Mouse (Mus musculus) left cerebral cortex, postnatal 25 days (tissue): ENCODE results near the gene Vmn1r130. TPM values are rescaled to one million over a fixed set of nuclear protein-coding genes. Genes with fewer than 3 reads are reported as not detected.
"Not testable (repeated sequence)": the region's sequence is repeated elsewhere in the genome, so short reads cannot be mapped to it uniquely, and the experiment has no call there.

Experiments
- DNase-seq, 2 experiments: peaks; one replicate each; pipeline ENCODE4 v3.0.0; 2022; ENCODE audit warnings: low spot score in 2 of 2, mixed read lengths in 1 of 2
- intact Hi-C: fragments of 180-260 bp; cut with DNase I; formaldehyde crosslinking; loops from one replicate; pipeline ENCODE4 v1.15.1; 2025
- total RNA-seq, 2 experiments: library from RNA; stranded (reverse); gene quantifications; 2 replicates each; pipeline ENCODE4 v1.2.3; 2021

Gene Vmn1r130
- total RNA-seq, result not detected

DNA sequence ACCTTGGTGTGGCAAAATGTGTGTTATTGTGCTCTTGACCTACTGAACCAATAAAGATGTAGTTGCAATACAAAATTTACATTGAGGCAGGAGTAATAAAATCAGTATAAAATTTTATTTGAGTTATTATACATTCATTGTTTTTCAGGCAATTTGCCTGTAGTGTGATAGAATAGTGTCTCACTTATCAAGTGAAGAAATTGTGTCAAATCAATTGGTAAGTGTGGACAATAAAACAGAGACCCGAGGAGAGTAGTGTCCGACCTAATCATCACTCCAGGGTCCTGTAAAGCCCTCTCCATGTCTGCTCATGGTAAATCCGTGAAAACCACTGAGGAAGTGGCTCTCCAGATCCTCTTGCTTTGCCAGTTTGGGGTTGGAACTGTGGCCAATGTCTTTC, at the start of gene Vmn1r130:
TSS of gene Vmn1r130 (plus strand) at position 301 of the 400 bp plus-strand sequence.
- DNase-seq, intact Hi-C loops: not testable (repeated sequence)

DNA sequence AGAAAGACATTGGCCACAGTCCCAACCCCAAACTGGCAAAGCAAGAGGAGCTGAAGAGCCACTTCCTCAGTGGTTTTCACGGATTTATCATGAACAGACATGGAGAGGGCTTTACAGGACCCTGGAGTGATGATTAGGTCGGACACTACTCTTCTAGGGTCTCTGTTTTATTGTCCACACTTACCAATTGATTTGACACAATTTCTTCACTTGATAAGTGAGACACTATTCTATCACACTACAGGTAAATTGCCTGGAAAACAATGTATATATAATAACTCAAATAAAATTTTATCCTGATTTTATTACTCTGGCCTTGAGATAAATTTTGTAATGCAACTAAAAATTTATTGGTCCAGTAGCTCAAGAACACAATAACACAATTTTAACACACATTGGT, 34.4 kb downstream of the Vmn1r130 start, which contains the start of gene Vmn1r131:
TSS of gene Vmn1r131 (minus strand) at position 101 of the 400 bp plus-strand sequence.
- intact Hi-C loops, DNase-seq: not testable (repeated sequence)

Other genes starting within 250 kb of the Vmn1r130 start
- not detected for gene Vmn1r125, start 239.6 kb upstream of the Vmn1r130 start, total RNA-seq
- not detected for gene Vmn1r126, start 210.3 kb upstream of the Vmn1r130 start, total RNA-seq
- not detected for gene Vmn1r127, start 191.9 kb upstream of the Vmn1r130 start, total RNA-seq
- not detected for gene Vmn1r128, start 162.4 kb upstream of the Vmn1r130 start, total RNA-seq
- gene Vmn1r129, start 150.5 kb upstream of the Vmn1r130 start, total RNA-seq, result not detected
- gene Gm6882, start 79.0 kb upstream of the Vmn1r130 start, total RNA-seq, result not detected
- gene Vmn1r131, start 34.3 kb downstream of the Vmn1r130 start, total RNA-seq, result not detected
- not detected for gene Vmn1r132, start 102.3 kb downstream of the Vmn1r130 start, total RNA-seq
- not detected for gene Gm4175, start 249.7 kb downstream of the Vmn1r130 start, total RNA-seq